Mouse (Mus musculus): ENCODE measurements around the gene Cspg4.
A peak's percentile ranks its signal among the peaks of the same experiment; 100 is the strongest.

Gene Cspg4

GRCm38 (mm10) chr9:56865673-56866400 lies 1.0 kb downstream of the Cspg4 start:
- no peak for DNase-seq

DNA sequence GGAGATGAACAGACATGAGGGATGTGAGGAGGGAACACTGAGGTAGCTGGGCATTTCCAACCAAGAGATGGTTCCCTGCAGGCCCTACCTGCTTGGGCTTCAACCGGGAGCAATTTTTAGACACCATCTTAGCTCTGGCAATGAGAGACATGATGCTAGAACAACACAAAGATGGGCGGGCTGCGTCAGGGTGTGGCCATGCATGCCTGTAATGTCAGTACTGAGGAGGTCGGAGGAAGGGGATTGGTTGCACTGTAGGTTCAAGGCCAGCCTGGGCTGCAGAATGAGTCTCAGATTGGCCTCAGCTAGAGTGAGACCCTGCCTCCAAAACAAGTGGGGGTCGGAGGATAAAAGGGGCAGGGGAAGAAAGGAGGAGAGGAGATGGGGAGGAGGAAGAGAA lies 1.6 kb downstream of the Cspg4 start:
- DNase-seq = no peak

DNA sequence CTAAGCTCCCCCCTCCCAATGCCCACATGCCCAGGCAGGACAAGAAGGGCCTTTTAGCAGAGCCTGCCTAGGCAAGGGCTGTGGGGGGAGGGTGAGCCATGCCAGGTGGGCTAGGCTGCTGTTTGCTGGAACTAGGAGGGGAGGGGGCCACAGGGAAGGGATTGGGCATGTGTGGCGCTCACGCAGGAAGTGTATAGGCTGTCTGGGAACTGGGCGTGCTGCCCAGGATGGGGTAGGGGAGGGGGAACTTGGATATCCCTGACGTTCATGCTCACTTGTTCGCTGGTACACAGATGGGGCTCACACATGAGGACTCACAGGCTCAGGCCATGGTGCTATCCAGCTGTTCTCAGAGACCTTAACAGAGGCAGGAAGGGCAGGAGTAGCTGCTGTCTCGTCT lies 3.5 kb downstream of the Cspg4 start:
- DNase-seq = peak; percentile 25

DNA sequence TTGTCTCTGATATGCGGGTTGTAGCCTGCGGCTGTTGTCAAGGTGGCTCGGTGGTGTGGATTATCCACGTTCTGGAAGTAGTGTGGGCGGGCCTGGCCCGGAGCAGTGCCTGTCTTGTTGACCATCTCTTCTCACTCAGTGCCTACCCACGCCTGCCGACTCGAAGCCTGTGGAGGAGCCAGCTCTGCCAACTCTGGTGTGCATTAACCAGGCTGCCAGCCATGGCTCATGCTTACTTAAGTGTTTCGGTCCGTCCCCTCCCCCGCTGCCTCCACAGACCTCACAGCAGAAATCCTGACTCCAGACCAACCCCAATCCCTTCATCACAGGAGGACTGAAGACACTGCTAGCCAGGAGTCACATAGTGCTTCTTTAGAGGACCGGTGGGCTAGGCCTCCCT lies 4.7 kb downstream of the Cspg4 start:
- no peak for DNase-seq

- DNase-seq = no peak
Measured at GRCm38 (mm10) chr9:56870778-56871177, 5.9 kb downstream of the Cspg4 start.

GRCm38 (mm10) chr9:56871191-56871590 lies 6.4 kb downstream of the Cspg4 start:
- DNase-seq = peak; percentile 59

DNA sequence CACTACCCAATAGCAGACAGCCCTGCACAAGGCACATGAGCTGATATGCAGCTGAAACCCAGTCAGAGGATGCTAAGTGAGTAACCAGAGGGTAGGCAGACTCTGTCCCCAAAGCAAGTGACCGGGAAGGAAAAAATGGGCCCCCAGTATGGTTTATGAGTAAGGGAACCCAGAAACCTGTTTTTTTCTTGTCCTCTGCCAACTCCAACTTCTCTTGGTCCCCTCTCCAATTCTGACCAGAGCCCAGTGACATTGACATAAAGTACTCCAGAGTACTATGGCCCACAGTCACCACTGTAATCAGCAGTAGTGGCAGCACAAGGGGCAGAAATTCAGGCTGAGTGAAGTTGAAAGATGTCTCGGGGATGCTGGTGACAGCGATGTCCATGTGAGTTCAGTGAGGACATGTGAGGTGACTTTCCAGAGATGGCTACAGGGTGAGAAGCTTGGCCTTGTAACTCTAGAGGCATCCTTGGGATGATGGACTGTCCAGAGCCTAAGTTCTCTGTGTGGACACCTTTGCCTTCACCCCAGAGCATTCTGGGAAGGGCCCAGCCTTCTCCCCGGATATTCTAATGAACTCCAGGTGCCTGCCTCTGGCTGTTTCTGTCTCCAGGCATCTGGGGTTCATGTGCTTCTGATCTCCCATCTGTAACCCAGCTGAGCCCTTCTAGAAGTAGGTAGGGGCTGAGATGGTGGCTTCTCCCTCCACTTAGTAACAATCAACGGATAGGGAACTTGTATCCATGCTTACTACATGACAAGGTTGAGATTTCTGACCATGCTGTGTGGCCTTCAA lies 7.5 kb downstream of the Cspg4 start:
- no peak for DNase-seq

GRCm38 (mm10) chr9:56873097-56873496 lies 8.3 kb downstream of the Cspg4 start:
- DNase-seq = no peak

DNA sequence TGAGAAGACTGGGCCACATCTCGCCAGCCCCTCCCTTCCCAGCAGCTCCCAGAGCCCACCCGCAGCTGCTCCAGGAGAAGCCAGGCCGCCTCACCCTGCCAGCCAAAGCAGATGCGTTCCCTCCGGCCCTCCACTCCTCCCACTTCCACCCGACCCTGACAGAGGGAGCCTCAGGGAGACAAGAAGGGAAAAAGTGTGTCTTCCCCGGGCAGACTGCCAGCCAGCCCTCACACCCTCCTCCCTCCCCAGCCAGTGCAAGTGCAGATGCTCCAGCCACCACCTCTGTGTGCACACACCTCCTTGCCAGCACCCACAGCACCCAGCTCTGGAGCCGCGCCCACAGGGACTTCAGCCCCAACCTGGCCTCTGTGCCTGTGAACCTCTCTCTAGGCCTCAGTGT lies 12.0 kb downstream of the Cspg4 start:
- peak; percentile 22 for DNase-seq

DNA sequence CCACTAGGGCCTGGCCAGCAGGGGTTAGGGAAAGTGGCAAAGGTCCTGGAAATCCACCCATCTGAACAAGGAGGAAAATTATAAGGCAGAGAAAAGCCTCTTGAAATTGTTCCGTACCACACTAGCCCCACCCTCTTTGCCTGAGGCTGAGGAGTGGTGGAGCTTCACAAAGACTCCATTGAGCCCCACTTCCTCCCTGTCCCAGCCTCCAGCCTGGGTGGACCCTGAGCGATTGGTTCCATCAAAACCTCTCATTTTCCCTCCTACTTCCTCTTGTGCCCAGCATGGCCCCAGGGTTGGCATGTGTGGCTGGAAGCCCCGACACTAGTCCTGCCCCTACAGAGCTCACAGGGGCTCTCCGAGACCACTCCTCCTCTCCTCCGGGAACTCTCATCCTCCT lies 12.5 kb downstream of the Cspg4 start:
- DNase-seq = no peak

- DNase-seq = no peak
Measured at GRCm38 (mm10) chr9:56880790-56881189, 16.0 kb downstream of the Cspg4 start.

DNA sequence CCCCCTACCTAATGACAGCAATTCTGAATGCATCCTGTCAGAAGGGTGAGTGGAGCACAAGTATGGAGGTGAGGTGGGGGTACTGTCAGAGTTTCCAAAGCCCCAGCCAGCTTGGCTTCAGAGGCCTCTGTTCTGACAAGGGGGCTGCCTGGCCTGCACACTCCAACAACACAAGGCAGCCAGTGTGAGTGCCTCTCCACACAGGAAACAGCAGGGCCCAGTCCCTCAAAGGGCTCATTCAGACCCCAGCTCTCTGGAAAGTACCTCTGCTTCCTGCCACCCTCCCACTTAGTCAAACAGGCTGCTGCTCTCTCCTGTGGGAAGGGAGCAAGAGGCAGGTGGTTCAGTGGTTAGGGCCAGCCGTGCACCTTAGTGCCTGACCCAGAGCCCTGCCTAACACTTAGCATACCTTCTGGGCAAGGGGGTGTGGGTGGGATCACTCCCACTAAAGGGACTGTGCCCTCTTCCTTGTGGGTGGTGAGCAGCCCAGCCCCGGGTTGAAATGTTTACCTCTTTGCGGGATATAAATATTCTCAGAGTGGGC lies 16.8 kb downstream of the Cspg4 start:
- no peak for DNase-seq

DNA sequence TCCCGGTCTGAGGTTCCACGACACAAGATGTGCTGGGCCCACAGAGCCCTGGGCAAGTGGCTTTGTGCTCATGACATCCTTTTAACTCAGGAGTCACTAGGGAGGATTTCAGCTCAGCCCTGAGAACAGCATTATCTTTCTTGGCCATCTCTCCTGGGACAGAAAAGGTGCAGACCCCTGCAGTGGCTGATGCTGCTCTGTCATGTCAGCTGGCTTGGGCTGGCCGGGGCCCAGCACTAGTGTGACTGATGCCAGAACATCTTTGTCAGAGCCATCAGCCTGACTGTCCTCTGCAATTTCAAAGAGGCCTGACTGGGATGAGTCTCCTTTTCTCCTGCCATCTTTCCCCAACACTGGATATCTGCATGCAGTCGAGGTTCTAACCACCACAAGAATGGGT lies 17.4 kb downstream of the Cspg4 start:
- DNase-seq = no peak

DNA sequence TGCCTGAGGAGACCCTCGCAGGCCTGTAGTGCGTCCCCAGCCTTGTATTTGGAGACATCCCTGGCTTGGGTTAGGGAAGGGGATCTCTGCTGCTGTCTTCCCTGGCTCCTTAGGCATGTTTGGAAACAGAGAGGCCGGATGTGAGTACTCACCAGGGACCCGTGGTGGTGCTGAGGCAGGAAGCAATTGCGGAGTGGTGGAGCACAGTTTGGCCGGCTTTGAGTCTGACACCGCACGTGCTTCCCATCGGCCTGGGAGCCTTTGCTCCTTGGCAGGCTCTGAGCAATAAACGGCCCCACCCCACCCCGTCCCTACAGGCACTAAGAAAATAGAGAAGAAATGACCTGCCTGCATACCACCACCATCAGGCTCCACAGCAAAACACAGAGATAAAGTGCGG lies 18.0 kb downstream of the Cspg4 start:
- peak; percentile 21 for DNase-seq

- DNase-seq = no peak
Measured at GRCm38 (mm10) chr9:56883470-56883869, 18.6 kb downstream of the Cspg4 start.

DNA sequence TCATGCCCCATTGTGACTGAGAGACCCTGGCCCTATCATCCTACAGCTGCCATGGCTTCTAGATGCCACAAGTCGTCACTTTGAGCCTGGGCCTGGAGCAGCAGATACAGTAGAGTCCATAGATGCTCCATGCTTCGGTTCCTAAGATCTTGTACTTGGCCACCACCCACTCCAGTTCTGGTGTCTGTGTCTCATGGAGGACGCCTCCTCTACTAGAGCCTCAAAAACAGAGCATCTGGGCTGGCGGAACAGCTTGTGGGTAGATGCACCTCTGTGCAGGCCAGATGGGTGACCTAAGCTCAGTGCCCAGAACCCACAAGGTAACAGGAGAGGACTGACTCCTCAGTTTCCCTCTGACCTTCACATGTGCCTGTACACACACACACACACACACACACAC lies 19.5 kb downstream of the Cspg4 start:
- DNase-seq = no peak

GRCm38 (mm10) chr9:56886113-56886512 lies 21.3 kb downstream of the Cspg4 start:
- DNase-seq = no peak

DNA sequence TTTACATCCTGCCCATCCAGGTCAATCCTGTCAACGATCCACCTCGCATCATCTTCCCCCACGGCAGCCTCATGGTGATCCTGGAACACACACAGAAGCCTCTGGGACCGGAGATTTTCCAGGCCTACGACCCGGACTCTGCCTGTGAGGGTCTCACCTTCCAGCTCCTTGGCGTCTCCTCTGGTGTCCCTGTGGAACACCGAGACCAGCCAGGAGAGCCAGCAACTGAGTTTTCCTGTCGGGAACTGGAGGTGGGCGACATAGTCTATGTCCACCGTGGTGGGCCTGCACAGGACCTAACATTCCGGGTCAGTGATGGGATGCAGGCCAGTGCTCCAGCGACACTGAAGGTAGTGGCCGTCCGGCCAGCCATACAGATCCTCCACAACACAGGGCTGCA lies 21.8 kb downstream of the Cspg4 start:
- DNase-seq = no peak

DNA sequence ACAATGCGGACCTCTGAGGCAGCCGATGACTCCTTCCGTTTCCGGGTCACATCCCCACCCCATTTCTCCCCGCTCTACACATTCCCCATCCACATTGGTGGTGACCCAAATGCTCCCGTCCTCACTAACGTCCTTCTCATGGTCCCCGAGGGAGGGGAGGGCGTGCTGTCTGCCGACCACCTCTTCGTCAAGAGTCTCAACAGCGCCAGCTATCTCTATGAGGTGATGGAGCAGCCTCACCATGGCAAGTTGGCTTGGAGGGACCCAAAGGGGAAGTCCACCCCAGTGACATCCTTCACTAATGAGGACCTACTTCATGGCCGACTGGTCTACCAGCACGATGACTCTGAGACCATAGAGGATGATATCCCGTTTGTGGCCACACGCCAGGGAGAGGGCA lies 22.7 kb downstream of the Cspg4 start:
- no peak for DNase-seq

GRCm38 (mm10) chr9:56889817-56890216 lies 25.0 kb downstream of the Cspg4 start:
- DNase-seq = peak; percentile 90

DNA sequence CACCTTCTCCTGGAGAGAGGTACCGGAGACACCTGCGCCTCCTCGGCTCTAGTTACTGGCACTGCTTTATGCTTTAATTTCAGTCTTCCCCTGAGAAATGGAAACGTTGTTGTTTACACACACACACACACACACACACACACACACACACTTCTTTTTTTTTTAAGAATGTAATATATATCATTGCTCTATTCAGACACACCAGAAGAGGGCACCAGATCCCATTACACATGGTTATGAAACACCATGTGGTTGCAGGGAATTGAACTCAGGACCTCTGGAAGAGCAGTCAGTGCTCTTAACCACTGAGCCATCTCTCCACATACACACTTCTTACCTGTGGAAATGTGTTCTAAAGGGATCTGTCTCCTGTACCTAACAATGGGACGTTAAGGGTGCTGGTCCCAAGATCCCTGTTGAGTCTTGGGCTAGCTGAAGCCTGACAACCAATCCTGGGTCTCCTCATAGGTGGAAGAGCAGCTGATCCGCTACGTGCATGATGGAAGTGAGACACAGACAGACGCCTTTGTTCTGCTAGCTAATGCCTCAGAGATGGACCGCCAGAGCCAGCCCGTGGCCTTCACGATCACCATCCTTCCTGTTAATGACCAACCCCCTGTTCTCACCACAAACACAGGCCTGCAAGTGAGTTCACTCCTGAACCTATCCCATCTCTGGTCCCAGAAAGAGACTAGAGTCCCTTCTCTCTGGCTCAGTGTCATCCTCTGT lies 25.9 kb downstream of the Cspg4 start:
- no peak for DNase-seq

GRCm38 (mm10) chr9:56891517-56892011 lies 26.7 kb downstream of the Cspg4 start:
- DNase-seq = peak; percentile 86

DNA sequence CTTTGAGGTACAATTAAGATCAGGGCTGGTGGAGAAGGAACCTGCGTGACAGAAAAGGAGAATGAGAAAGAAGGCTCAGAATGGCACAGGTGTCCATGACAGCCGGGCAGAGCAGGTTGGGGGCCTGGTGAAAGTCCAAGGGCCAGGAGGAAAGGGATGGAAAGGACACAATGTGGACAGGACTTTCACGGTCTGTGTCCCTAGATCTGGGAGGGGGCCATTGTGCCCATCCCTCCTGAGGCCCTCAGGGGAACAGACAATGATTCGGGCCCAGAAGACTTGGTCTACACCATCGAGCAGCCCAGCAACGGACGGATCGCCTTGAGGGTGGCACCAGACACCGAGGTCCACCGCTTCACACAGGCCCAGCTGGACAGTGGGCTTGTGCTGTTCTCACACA lies 27.3 kb downstream of the Cspg4 start:
- DNase-seq = no peak
